Mouse (Mus musculus): ENCODE measurements at regions not wholly inside any gene's neighbourhood (a gene's known extent, or its start where the extent isn't known, plus 50 kb on each side); places are given as distances from the start of the nearest gene placed in this dataset.
A peak's percentile ranks its signal among the peaks of the same experiment; 100 is the strongest.

DNA sequence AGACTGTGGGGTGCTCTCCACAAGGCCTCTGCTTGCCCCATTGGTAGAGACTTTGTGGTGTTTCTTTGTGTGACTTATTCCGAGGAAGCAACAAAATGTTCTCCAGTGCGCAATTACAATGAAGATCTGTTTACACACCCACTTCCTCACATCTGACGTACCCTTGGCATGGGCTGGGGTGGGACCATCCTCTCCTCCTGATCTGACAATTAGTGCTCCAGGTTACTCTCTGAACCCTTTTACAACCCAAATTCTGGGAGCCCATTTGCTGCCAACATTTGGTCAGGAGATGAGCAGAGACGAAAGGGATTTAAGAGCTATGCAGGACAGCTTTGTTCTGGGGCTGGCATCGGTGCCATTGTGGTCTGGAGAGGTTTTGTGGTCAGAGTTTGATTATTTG is 215.9 kb upstream of the Sall1 start:
- Histone ChIP-seq H3K4me3 (no peak overlapping the region), H3K4me1 (replicated peaks) (no peaks in the 10 kb centered on the region), H3K27me3 (peaks cover 7% of the 10 kb centered on the region), H3K9me3 (peaks cover 4% of the 10 kb centered on the region), H3K27ac (no peak overlapping the region), H3K9ac (no peak overlapping the region), H3K36me3 (no peaks in the 10 kb centered on the region), H3K4me2 (no peak overlapping the region)
- ATAC-seq (ENCODE audit: low FRiP score), result no peak
- WGBS, result 86% methylated on average over 5 of the region's 5 CpGs

GRCm38 (mm10) chr8:89246342-89246741 is 202.4 kb upstream of the Sall1 start:
- Histone ChIP-seq H3K27ac (no peak overlapping the region), H3K36me3 (no peaks in the 10 kb centered on the region), H3K27me3 (peaks cover 72% of the 10 kb centered on the region), H3K4me2 (no peak overlapping the region), H3K4me1 (replicated peaks) (peaks cover 24% of the 10 kb centered on the region), H3K9ac (no peak overlapping the region), H3K9me3 (no peaks in the 10 kb centered on the region), H3K4me3 (no peak overlapping the region)
- ATAC-seq (ENCODE audit: low FRiP score), result no peak
- 73% methylated on average over 4 of the region's 4 CpGs for whole genome bisulfite sequencing

GRCm38 (mm10) chr8:89245131-89245751 is 201.3 kb upstream of the Sall1 start:
- 13% methylated on average over 25 of the region's 25 CpGs for WGBS
- H3K9me3 ChIP-seq, result no peaks in the 10 kb centered on the region
- peak overlapping the region; percentile 53; the same call in 1 of the 2 replicates for H3K9ac ChIP-seq
- no peak for ATAC-seq (ENCODE audit: low FRiP score)
- H3K4me1 ChIP-seq (replicated peaks), result peaks cover 24% of the 10 kb centered on the region
- peak overlapping the region; percentile 16 for H3K4me3 ChIP-seq
- peaks cover 69% of the 10 kb centered on the region for H3K27me3 ChIP-seq
- H3K4me2 ChIP-seq, result peak overlapping the region; percentile 46
- H3K36me3 ChIP-seq, result no peaks in the 10 kb centered on the region
- H3K27ac ChIP-seq, result no peak overlapping the region

- Histone ChIP-seq H3K9ac (no peak overlapping the region), H3K4me3 (no peak overlapping the region), H3K27me3 (peaks cover 36% of the 10 kb centered on the region), H3K9me3 (no peaks in the 10 kb centered on the region), H3K27ac (no peak overlapping the region), H3K4me1 (replicated peaks) (peaks cover 24% of the 10 kb centered on the region), H3K4me2 (no peak overlapping the region), H3K36me3 (no peaks in the 10 kb centered on the region)
- ATAC-seq (ENCODE audit: low FRiP score), result no peak
- 23% methylated on average over 5 of the region's 5 CpGs for WGBS
Observed at GRCm38 (mm10) chr8:89241686-89242085, 197.7 kb upstream of the Sall1 start.

- Histone ChIP-seq H3K9me3 (no peaks in the 10 kb centered on the region), H3K4me2 (no peak overlapping the region), H3K27ac (no peak overlapping the region), H3K4me1 (replicated peaks) (peaks cover 15% of the 10 kb centered on the region; the same call in 1 of the 2 replicates), H3K9ac (no peak overlapping the region), H3K27me3 (peaks cover 33% of the 10 kb centered on the region), H3K4me3 (no peak overlapping the region), H3K36me3 (no peaks in the 10 kb centered on the region)
- WGBS, result 71% methylated on average over 2 of the region's 2 CpGs
- no peak for ATAC-seq (ENCODE audit: low FRiP score)
Observed at GRCm38 (mm10) chr8:89239626-89240025, 195.7 kb upstream of the Sall1 start.

- Histone ChIP-seq H3K4me3 (no peak overlapping the region), H3K4me2 (no peak overlapping the region), H3K27ac (no peak overlapping the region), H3K4me1 (replicated peaks) (no peaks in the 10 kb centered on the region), H3K36me3 (no peaks in the 10 kb centered on the region), H3K9me3 (no peaks in the 10 kb centered on the region), H3K9ac (no peak overlapping the region), H3K27me3 (0 out of 2 replicates have a peak, but pooled peaks cover 4% of the 10 kb centered on the region)
- no peak for ATAC-seq (ENCODE audit: low FRiP score)
Observed at GRCm38 (mm10) chr8:89234041-89234440, 190.1 kb upstream of the Sall1 start.

- no peak for ATAC-seq (ENCODE audit: low FRiP score)
- Histone ChIP-seq H3K27ac (no peak overlapping the region), H3K9me3 (no peaks in the 10 kb centered on the region), H3K4me3 (no peak overlapping the region), H3K27me3 (0 out of 2 replicates have a peak, but pooled peaks cover 4% of the 10 kb centered on the region), H3K36me3 (no peaks in the 10 kb centered on the region), H3K4me1 (replicated peaks) (no peaks in the 10 kb centered on the region), H3K4me2 (no peak overlapping the region), H3K9ac (no peak overlapping the region)
- WGBS, result 92% methylated on average over 1 of the region's 1 CpGs
Observed at GRCm38 (mm10) chr8:89232318-89232717, 188.4 kb upstream of the Sall1 start.

- WGBS, result 88% methylated on average over 3 of the region's 3 CpGs
- Histone ChIP-seq H3K27me3 (no peaks in the 10 kb centered on the region), H3K9me3 (no peaks in the 10 kb centered on the region), H3K36me3 (no peaks in the 10 kb centered on the region), H3K4me1 (replicated peaks) (no peaks in the 10 kb centered on the region), H3K9ac (no peak overlapping the region), H3K4me2 (no peak overlapping the region), H3K27ac (no peak overlapping the region), H3K4me3 (no peak overlapping the region)
- ATAC-seq (ENCODE audit: low FRiP score), result no peak
Observed at GRCm38 (mm10) chr8:89229144-89229543, 185.2 kb upstream of the Sall1 start.

GRCm38 (mm10) chr8:89220870-89221269 is 176.9 kb upstream of the Sall1 start:
- no peaks in the 10 kb centered on the region for H3K9me3 ChIP-seq
- H3K4me3 ChIP-seq, result no peak overlapping the region
- no peak overlapping the region for H3K27ac ChIP-seq
- 72% methylated on average over 7 of the region's 7 CpGs for WGBS
- H3K4me1 ChIP-seq (replicated peaks), result no peaks in the 10 kb centered on the region
- ATAC-seq (ENCODE audit: low FRiP score), result no peak
- H3K4me2 ChIP-seq, result no peak overlapping the region
- H3K36me3 ChIP-seq, result no peaks in the 10 kb centered on the region
- H3K27me3 ChIP-seq, result 0 out of 2 replicates have a peak, but pooled peaks cover 3% of the 10 kb centered on the region
- no peak overlapping the region for H3K9ac ChIP-seq

GRCm38 (mm10) chr8:89220381-89220780 is 176.4 kb upstream of the Sall1 start:
- ATAC-seq (ENCODE audit: low FRiP score), result no peak

DNA sequence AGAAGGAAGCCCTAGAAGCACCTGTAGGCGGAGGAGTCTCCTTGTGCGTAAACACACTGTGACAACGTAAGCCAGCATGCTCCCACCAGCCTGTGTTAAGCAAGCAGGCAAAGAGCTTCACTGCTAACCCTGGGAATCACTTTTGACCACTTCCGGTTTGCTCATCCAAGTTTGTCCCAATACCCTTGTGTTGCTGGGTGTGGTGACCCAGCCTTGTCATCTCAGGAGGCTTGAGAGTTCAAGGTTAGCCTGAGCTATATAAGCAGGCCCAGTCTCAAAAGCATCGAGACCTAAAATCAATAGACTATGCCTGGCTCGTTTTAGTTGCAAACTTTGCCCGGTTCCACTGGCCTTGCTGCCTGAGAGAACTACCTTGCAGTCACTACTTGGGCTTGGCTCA is 175.2 kb upstream of the Sall1 start:
- 0 out of 2 replicates have a peak, but pooled peaks cover 3% of the 10 kb centered on the region for H3K27me3 ChIP-seq
- no peak for ATAC-seq (ENCODE audit: low FRiP score)
- WGBS, result 91% methylated on average over 7 of the region's 7 CpGs
- H3K4me1 ChIP-seq (replicated peaks), result no peaks in the 10 kb centered on the region
- no peak overlapping the region for H3K4me3 ChIP-seq
- no peaks in the 10 kb centered on the region for H3K9me3 ChIP-seq
- H3K4me2 ChIP-seq, result no peak overlapping the region
- H3K27ac ChIP-seq, result no peak overlapping the region
- no peaks in the 10 kb centered on the region for H3K36me3 ChIP-seq
- no peak overlapping the region for H3K9ac ChIP-seq

More at GRCm38 (mm10) chr8:89220381-89220780, 176.4 kb upstream of the Sall1 start:
- H3K27ac ChIP-seq, result no peak overlapping the region
- no peaks in the 10 kb centered on the region for H3K36me3 ChIP-seq
- H3K4me2 ChIP-seq, result no peak overlapping the region
- no peaks in the 10 kb centered on the region for H3K4me1 ChIP-seq (replicated peaks)
- 96% methylated on average over 2 of the region's 2 CpGs for WGBS
- H3K9me3 ChIP-seq, result no peaks in the 10 kb centered on the region
- 0 out of 2 replicates have a peak, but pooled peaks cover 3% of the 10 kb centered on the region for H3K27me3 ChIP-seq
- no peak overlapping the region for H3K4me3 ChIP-seq
- H3K9ac ChIP-seq, result no peak overlapping the region

DNA sequence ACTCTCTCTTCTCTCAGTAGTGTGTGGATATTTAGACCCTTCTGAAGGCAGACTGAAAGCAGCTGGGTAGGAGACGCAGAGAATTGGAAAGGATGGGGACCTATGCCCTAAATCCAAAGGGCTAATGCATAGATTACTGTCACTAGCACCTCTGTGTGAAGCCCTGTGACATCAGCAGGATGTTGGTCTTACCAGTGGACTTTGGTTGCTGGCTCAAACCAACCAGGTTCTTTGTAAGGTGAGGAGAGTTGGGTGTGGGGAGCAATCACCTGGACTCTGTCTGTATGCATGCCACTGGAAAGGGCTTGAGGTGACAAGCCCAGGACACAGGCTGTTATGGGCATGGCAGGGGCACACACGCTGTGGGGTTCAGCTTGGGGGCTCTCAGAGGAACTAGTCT is 173.7 kb upstream of the Sall1 start:
- WGBS, result 85% methylated on average over 2 of the region's 2 CpGs
- no peaks in the 10 kb centered on the region for H3K4me1 ChIP-seq (replicated peaks)
- H3K36me3 ChIP-seq, result no peaks in the 10 kb centered on the region
- no peak overlapping the region for H3K4me2 ChIP-seq
- H3K4me3 ChIP-seq, result no peak overlapping the region
- H3K9ac ChIP-seq, result no peak overlapping the region
- ATAC-seq (ENCODE audit: low FRiP score), result no peak
- no peaks in the 10 kb centered on the region for H3K9me3 ChIP-seq
- H3K27me3 ChIP-seq, result 0 out of 2 replicates have a peak, but pooled peaks cover 3% of the 10 kb centered on the region
- no peak overlapping the region for H3K27ac ChIP-seq

GRCm38 (mm10) chr8:89211931-89212330 is 168.0 kb upstream of the Sall1 start:
- ATAC-seq (ENCODE audit: low FRiP score), result no peak
- 87% methylated on average over 3 of the region's 3 CpGs for WGBS
- no peak overlapping the region for H3K9ac ChIP-seq

More at GRCm38 (mm10) chr8:89211931-89212330, 168.0 kb upstream of the Sall1 start:
- H3K9me3 ChIP-seq, result no peaks in the 10 kb centered on the region
- no peak overlapping the region for H3K27ac ChIP-seq
- no peaks in the 10 kb centered on the region for H3K4me1 ChIP-seq (replicated peaks)
- no peak overlapping the region for H3K4me2 ChIP-seq
- no peaks in the 10 kb centered on the region for H3K27me3 ChIP-seq
- no peak overlapping the region for H3K4me3 ChIP-seq
- no peaks in the 10 kb centered on the region for H3K36me3 ChIP-seq
